Mouse (Mus musculus): ENCODE measurements around the gene Slc39a13. TPM values are rescaled to one million over a fixed set of nuclear protein-coding genes. Genes with fewer than 3 reads are reported as not detected.
A peak's percentile ranks its signal among the peaks of the same experiment; 100 is the strongest.

Gene Slc39a13
- total and polyA plus RNA-seq, 2 experiments from 2014 or later, result 22.6 to 37.1 TPM

DNA sequence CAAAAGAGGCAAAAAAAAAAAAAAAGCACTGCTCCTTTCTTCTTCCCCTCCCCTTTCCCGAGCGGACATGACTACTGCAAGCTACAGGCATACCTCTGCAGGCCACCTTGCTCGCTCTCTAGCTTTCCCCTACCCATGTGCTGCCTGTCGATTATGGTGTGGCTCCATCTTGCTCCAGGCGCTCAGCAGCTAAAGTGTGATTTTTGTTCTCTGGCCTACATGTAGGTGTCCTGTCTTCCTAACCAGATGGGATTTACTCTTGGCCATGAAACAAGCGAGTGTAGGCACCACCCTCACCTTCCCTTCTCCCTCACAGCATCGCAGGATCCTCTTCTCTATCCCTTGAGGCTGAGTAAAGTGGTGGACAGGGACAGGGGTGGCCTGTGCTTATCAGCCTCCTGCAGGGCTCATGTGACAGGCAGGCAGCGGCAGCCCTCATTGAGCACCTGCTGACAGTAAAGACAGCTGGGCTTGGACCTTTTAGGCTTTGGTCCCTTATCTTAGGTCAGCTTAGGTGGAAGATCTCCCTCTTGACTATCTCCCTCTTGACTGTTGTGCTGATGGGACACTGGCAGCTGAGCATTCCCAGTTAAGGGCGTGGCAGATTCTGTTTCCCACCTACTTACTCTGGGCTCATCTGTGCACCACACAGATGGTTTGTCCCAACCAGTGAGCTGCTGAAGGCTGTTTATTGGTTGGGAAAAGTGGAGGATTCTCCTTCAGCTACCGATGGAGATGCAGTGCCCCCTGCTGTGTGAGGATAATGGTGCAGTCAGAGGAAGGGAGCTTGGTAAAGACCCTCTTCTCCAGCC is 9.5 kb downstream of the Slc39a13 start:
- Histone ChIP-seq H3K9me3 (ENCODE audit: low read length) (no peaks in the 10 kb centered on the region), H3K4me1 (ENCODE audit: insufficient read depth, low read length) (no peaks in the 10 kb centered on the region), H3K27me3 (ENCODE audit: insufficient read depth, low read length) (no peaks in the 10 kb centered on the region), H3K9ac (replicated peaks; ENCODE audit: low read length) (no peak overlapping the region), H3K4me3 (ENCODE audit: low read length) (no peak overlapping the region), H3K27ac (no peak overlapping the region), H3K36me3 (ENCODE audit: insufficient read depth, low read length) (peaks cover 58% of the 10 kb centered on the region), H3K4me2 (ENCODE audit: low read depth, low read length) (no peak overlapping the region)
- DNase-seq (ENCODE audit: low spot score) (peak; percentile 76), ATAC-seq (peak; percentile 52)
- WGBS, result 78% methylated on average over 10 of the region's 10 CpGs
- TF ChIP-seq CTCF (IDR thresholded peaks at IDR 0.05; ENCODE audit: low read depth), result peak; percentile 77

DNA sequence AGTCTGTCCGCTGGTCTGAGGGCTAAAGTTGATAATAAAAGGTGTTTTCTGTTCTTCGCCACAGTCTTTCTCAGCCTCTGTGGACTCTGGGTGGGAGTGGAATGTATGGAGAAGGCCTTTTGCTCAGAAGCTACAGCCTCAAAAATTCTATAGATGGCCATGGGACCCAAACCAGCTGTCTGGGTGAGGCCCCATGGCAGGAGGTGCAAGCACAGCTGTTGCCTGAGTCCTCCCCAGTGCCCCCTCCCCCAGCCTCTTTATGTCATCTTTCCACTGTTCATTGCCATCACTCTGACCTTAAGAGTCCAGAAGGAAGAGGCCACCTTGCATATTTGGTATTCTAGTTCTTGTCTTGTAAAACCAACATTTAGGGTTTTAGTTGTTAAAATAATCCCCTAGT is 10.8 kb downstream of the Slc39a13 start:
- 91% methylated on average over 2 of the region's 2 CpGs for WGBS
- ATAC-seq, result no peak

DNA sequence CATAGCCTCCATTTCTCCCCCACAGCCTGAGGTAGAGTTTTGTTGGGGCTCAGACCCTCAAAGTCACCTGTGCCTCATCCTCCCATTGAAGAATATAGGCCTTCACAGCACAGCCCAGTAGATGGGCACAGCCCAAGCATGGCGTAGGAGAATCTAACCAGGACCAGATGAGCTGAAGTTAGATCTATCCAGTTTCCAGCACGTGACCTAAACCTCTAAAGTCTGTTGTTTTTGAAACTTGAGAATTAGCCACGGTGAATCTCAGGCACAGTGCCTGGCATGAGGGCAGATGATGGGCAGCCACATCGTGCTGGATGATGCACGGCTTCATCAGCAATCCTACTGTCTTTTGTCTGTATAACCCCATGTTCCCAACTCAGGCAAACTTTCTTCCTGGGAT is 11.8 kb downstream of the Slc39a13 start:
- Histone ChIP-seq H3K9me3 (ENCODE audit: low read length) (no peaks in the 10 kb centered on the region), H3K4me1 (ENCODE audit: insufficient read depth, low read length) (peaks cover 8% of the 10 kb centered on the region; the same call in 1 of the 2 replicates), H3K36me3 (ENCODE audit: insufficient read depth, low read length) (peaks cover 52% of the 10 kb centered on the region), H3K27me3 (ENCODE audit: insufficient read depth, low read length) (no peaks in the 10 kb centered on the region), H3K27ac (no peak overlapping the region), H3K4me2 (ENCODE audit: low read depth, low read length) (no peak overlapping the region), H3K4me3 (ENCODE audit: low read length) (no peak overlapping the region), H3K9ac (replicated peaks; ENCODE audit: low read length) (no peak overlapping the region)
- ATAC-seq, result no peak
- DNase-seq (ENCODE audit: low spot score), result no peak
- 89% methylated on average over 5 of the region's 5 CpGs for WGBS
- TF ChIP-seq CTCF (IDR thresholded peaks at IDR 0.05; ENCODE audit: low read depth), result no peak

More for the DNA sequence above, 10.8 kb downstream of the Slc39a13 start:
- H3K9me3 ChIP-seq (ENCODE audit: low read length), result no peaks in the 10 kb centered on the region
- H3K27me3 ChIP-seq (ENCODE audit: insufficient read depth, low read length), result no peaks in the 10 kb centered on the region
- H3K36me3 ChIP-seq (ENCODE audit: insufficient read depth, low read length), result peaks cover 57% of the 10 kb centered on the region
- H3K9ac ChIP-seq (replicated peaks; ENCODE audit: low read length), result no peak overlapping the region
- H3K4me3 ChIP-seq (ENCODE audit: low read length), result no peak overlapping the region
- H3K27ac ChIP-seq, result no peak overlapping the region
- H3K4me2 ChIP-seq (ENCODE audit: low read depth, low read length), result no peak overlapping the region
- DNase-seq (ENCODE audit: low spot score), result no peak
- no peak for TF ChIP-seq CTCF (IDR thresholded peaks at IDR 0.05; ENCODE audit: low read depth)
- peaks cover 8% of the 10 kb centered on the region; the same call in 1 of the 2 replicates for H3K4me1 ChIP-seq (ENCODE audit: insufficient read depth, low read length)

DNA sequence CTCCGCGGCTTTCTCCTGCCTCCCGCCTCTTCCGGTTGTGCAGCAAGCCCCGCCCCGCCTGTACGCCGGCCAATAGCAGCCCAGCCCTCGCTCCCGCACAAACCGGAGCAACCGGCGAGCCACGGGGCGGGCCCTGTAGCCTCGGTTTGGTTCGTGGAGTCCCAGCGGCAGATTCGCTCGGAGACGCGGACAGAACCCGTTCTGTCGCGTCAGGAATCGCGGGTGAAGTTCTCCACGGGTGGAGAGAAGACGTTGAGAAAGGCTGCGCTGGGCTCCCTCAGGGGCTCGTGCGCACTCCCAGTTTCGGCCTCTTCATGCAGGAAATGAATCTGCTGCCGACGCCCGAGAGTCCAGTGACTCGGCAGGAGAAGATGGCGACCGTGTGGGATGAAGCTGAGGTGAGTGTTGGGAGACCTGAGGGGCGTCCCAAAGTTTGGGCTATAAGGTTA is 16.3 kb downstream of the Slc39a13 start, which contains the start of gene Psmc3:
TSS of gene Psmc3 (plus strand) at position 76 of the 449 bp plus-strand sequence.
- WGBS, result under 1% methylated on average over 40 of the region's 40 CpGs
- Histone ChIP-seq H3K4me2 (ENCODE audit: low read depth, low read length) (peak within 1 kb of the TSS; percentile 89), H3K9me3 (ENCODE audit: low read length) (no peaks in the 10 kb centered on the region), H3K4me3 (ENCODE audit: low read length) (peak within 1 kb of the TSS; percentile 62), H3K27me3 (ENCODE audit: insufficient read depth, low read length) (no peaks in the 10 kb centered on the region), H3K36me3 (ENCODE audit: insufficient read depth, low read length) (peaks cover 35% of the 10 kb centered on the region), H3K4me1 (ENCODE audit: insufficient read depth, low read length) (peaks cover 8% of the 10 kb centered on the region; the same call in 1 of the 2 replicates), H3K9ac (replicated peaks; ENCODE audit: low read length) (peak within 1 kb of the TSS; percentile 60), H3K27ac (peak within 1 kb of the TSS; percentile 81)
- no peak for TF ChIP-seq CTCF (IDR thresholded peaks at IDR 0.05; ENCODE audit: low read depth)
- ATAC-seq, result peak; percentile 99
- peak; percentile 97 for DNase-seq (ENCODE audit: low spot score)

DNA sequence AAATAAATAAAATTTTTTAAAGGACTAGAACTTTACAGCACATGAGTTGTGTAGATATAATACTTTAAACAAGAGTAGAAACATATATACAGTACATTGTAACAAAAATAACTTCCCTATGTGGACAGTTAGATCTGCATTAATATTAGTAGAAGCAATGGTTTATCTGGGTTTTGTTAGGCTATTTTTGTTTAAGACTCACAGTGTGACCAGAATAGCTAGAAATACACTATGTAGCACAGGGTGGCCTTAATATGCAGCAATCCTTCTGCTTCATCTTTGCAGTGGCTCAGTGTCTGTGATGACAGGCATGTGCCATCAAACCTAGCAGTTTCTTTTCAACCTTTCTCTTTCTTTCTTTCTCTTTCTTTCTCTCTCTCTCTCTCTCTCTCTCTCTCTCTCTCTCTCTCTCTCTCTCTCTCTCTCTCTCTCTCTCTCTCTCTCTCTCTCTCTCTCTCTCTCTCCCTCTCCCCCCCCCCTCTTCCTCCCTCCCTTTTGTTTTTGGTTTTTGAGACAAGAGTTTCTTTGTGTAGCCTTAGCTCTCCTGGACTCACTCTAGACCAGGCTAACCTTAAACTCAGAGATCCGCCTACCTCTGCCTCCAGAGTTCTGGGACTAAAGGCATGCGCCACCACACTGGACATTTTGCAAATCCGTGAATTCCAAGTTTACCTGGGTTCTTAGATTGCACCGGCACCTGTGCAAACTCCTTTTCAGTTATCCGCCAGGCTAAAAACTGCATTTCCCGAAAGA is 16.9 kb downstream of the Slc39a13 start:
- peak overlapping the region; percentile 60 for H3K9ac ChIP-seq (replicated peaks; ENCODE audit: low read length)
- WGBS, result 1% methylated on average over 6 of the region's 6 CpGs
- H3K9me3 ChIP-seq (ENCODE audit: low read length), result no peaks in the 10 kb centered on the region
- H3K4me2 ChIP-seq (ENCODE audit: low read depth, low read length), result peak overlapping the region; percentile 89
- H3K4me3 ChIP-seq (ENCODE audit: low read length), result peak overlapping the region; percentile 62
- peak overlapping the region; percentile 81 for H3K27ac ChIP-seq
- H3K4me1 ChIP-seq (ENCODE audit: insufficient read depth, low read length), result peaks cover 8% of the 10 kb centered on the region; the same call in 1 of the 2 replicates
- H3K36me3 ChIP-seq (ENCODE audit: insufficient read depth, low read length), result peaks cover 29% of the 10 kb centered on the region
- ATAC-seq (peak; percentile 69), DNase-seq (ENCODE audit: low spot score) (no peak)
- no peak for TF ChIP-seq CTCF (IDR thresholded peaks at IDR 0.05; ENCODE audit: low read depth)
- no peaks in the 10 kb centered on the region for H3K27me3 ChIP-seq (ENCODE audit: insufficient read depth, low read length)

DNA sequence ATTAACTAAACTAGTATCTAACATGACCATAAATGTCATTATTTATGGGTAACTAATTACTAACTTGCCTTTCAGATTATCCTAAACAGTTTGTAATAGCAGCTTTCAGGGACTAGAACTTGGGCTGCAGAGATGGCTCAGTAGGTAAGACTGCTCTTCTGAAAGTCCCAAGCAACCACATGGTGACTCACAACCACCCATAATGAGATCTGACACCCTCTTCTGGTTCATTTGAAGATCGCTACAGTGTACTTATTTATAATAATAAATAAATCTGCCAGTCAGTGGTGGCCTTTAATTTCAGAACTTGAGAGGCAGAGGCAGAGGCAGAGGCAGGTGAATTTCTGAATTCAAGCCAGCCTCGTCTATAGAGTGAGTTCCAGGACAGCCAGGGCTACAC is 17.5 kb downstream of the Slc39a13 start:
- ATAC-seq (no peak), DNase-seq (ENCODE audit: low spot score) (no peak)
- Histone ChIP-seq H3K36me3 (ENCODE audit: insufficient read depth, low read length) (peaks cover 23% of the 10 kb centered on the region), H3K4me2 (ENCODE audit: low read depth, low read length) (no peak overlapping the region), H3K27ac (no peak overlapping the region), H3K4me1 (ENCODE audit: insufficient read depth, low read length) (peaks cover 8% of the 10 kb centered on the region; the same call in 1 of the 2 replicates), H3K9me3 (ENCODE audit: low read length) (no peaks in the 10 kb centered on the region), H3K9ac (replicated peaks; ENCODE audit: low read length) (no peak overlapping the region), H3K27me3 (ENCODE audit: insufficient read depth, low read length) (no peaks in the 10 kb centered on the region), H3K4me3 (ENCODE audit: low read length) (no peak overlapping the region)
- TF ChIP-seq CTCF (IDR thresholded peaks at IDR 0.05; ENCODE audit: low read depth), result peak; percentile 23; the same call in 1 of the 2 replicates
- WGBS, result 48% methylated on average over 2 of the region's 2 CpGs

Measured in hindbrain, postnatal 0 days (tissue).